Mouse (Mus musculus) liver, embryonic 12.5 days (tissue): ENCODE measurements at regions not wholly inside any gene's neighbourhood (a gene's known extent, or its start where the extent isn't known, plus 50 kb on each side); places are given as distances from the start of the nearest gene placed in this dataset.

Experiments
- ATAC-seq: fragments of 200-750 bp; cut with Nextera tagmentation; 2 replicates; pipeline ENCODE4 v1.8.0; 2017; ENCODE audit warnings: moderate number of reproducible peaks, mild to moderate bottlenecking, moderate library complexity
- H3K27ac ChIP-seq: fragments of 300-500 bp; sonication (generic); 2 replicates; pipeline ENCODE4 v1.5.1; 2016; ENCODE audit warnings: mild to moderate bottlenecking
- H3K27me3 ChIP-seq: fragments of 300-500 bp; sonication (generic); replicated peaks from 2 replicates; pipeline ENCODE4 v1.6.1; 2016; ENCODE audit warnings: mild to moderate bottlenecking, moderate library complexity
- H3K36me3 ChIP-seq: fragments of 300-500 bp; sonication (generic); 2 replicates; pipeline ENCODE4 v1.6.1; 2016; ENCODE audit warnings: mild to moderate bottlenecking, moderate library complexity
- H3K4me1 ChIP-seq: fragments of 300-500 bp; sonication (generic); 2 replicates; pipeline ENCODE4 v1.6.1; 2016
- H3K4me2 ChIP-seq: fragments of 300-500 bp; sonication (generic); 2 replicates; pipeline ENCODE4 v1.6.1; 2016; ENCODE audit warnings: mild to moderate bottlenecking, moderate library complexity
- H3K4me3 ChIP-seq: fragments of 300-500 bp; sonication (generic); 2 replicates; pipeline ENCODE4 v1.5.1; 2016; ENCODE audit warnings: mild to moderate bottlenecking, moderate library complexity
- H3K9ac ChIP-seq: fragments of 300-500 bp; sonication (generic); 2 replicates; pipeline ENCODE4 v1.6.1; 2016; ENCODE audit warnings: mild to moderate bottlenecking, moderate library complexity
- H3K9me3 ChIP-seq: fragments of 300-500 bp; sonication (generic); replicated peaks from 2 replicates; pipeline ENCODE4 v1.6.1; 2016; ENCODE audit warnings: mild to moderate bottlenecking, moderate library complexity
- WGBS: fragments of 180-500 bp; shearing (Covaris S2); methylation state at CpG from one replicate; pipeline ENCODE4 v1.1.7; 2016; ENCODE audit not compliant: insufficient replicate concordance; 5-methylcytosine and 5-hydroxymethylcytosine counted together

- 76% methylated on average over 10 of the region's 10 CpGs for WGBS
- H3K4me2 ChIP-seq, result no peak overlapping the region
- no peak overlapping the region for H3K27ac ChIP-seq
- H3K4me1 ChIP-seq, result no peaks in the 10 kb centered on the region
- H3K9ac ChIP-seq, result no peak overlapping the region
- no peak overlapping the region for H3K4me3 ChIP-seq
- no peaks in the 10 kb centered on the region for H3K36me3 ChIP-seq
- ATAC-seq, result no peak
- H3K27me3 ChIP-seq, result no peaks in the 10 kb centered on the region
- no peaks in the 10 kb centered on the region for H3K9me3 ChIP-seq
Measured at GRCm38 (mm10) chr7:138620896-138621655, 223.5 kb upstream of the Tcerg1l start.

GRCm38 (mm10) chr7:138620080-138620684 lies 222.7 kb upstream of the Tcerg1l start:
- ATAC-seq, result no peak
- H3K4me3 ChIP-seq, result no peak overlapping the region
- no peaks in the 10 kb centered on the region for H3K9me3 ChIP-seq
- H3K27me3 ChIP-seq, result no peaks in the 10 kb centered on the region
- H3K27ac ChIP-seq, result no peak overlapping the region
- WGBS, result 60% methylated on average over 5 of the region's 5 CpGs
- H3K9ac ChIP-seq, result no peak overlapping the region
- no peak overlapping the region for H3K4me2 ChIP-seq
- no peaks in the 10 kb centered on the region for H3K36me3 ChIP-seq
- no peaks in the 10 kb centered on the region for H3K4me1 ChIP-seq

- H3K4me2 ChIP-seq, result no peak overlapping the region
- ATAC-seq, result no peak
- 49% methylated on average over 2 of the region's 2 CpGs for WGBS
Measured at GRCm38 (mm10) chr7:138616468-138616867, 218.9 kb upstream of the Tcerg1l start.

GRCm38 (mm10) chr7:138609605-138610004 lies 212.1 kb upstream of the Tcerg1l start:
- Histone ChIP-seq H3K4me2 (no peak overlapping the region), H3K9me3 (no peaks in the 10 kb centered on the region), H3K27me3 (no peaks in the 10 kb centered on the region), H3K4me3 (no peak overlapping the region), H3K4me1 (no peaks in the 10 kb centered on the region), H3K9ac (no peak overlapping the region), H3K36me3 (no peaks in the 10 kb centered on the region), H3K27ac (no peak overlapping the region)
- WGBS, result 70% methylated on average over 3 of the region's 3 CpGs
- no peak for ATAC-seq

More at GRCm38 (mm10) chr7:138616468-138616867, 218.9 kb upstream of the Tcerg1l start:
- no peak overlapping the region for H3K27ac ChIP-seq
- no peak overlapping the region for H3K9ac ChIP-seq
- no peaks in the 10 kb centered on the region for H3K27me3 ChIP-seq
- no peaks in the 10 kb centered on the region for H3K36me3 ChIP-seq
- no peaks in the 10 kb centered on the region for H3K4me1 ChIP-seq
- H3K4me3 ChIP-seq, result no peak overlapping the region
- H3K9me3 ChIP-seq, result no peaks in the 10 kb centered on the region

GRCm38 (mm10) chr7:138609124-138609523 lies 211.6 kb upstream of the Tcerg1l start:
- Histone ChIP-seq H3K36me3 (no peaks in the 10 kb centered on the region), H3K27ac (no peak overlapping the region), H3K9me3 (no peaks in the 10 kb centered on the region), H3K27me3 (no peaks in the 10 kb centered on the region), H3K4me1 (no peaks in the 10 kb centered on the region), H3K9ac (no peak overlapping the region), H3K4me3 (no peak overlapping the region), H3K4me2 (no peak overlapping the region)
- WGBS, result 68% methylated on average over 4 of the region's 4 CpGs
- ATAC-seq, result no peak

- H3K9ac ChIP-seq, result no peak overlapping the region
- no peaks in the 10 kb centered on the region for H3K4me1 ChIP-seq
- H3K27ac ChIP-seq, result no peak overlapping the region
- no peaks in the 10 kb centered on the region for H3K27me3 ChIP-seq
- H3K4me3 ChIP-seq, result no peak overlapping the region
- ATAC-seq, result no peak
- no peaks in the 10 kb centered on the region for H3K9me3 ChIP-seq
- no peak overlapping the region for H3K4me2 ChIP-seq
- H3K36me3 ChIP-seq, result no peaks in the 10 kb centered on the region
- 68% methylated on average over 11 of the region's 11 CpGs for WGBS
Measured at GRCm38 (mm10) chr7:138606363-138606964, 208.9 kb upstream of the Tcerg1l start.

- no peak overlapping the region for H3K9ac ChIP-seq
- H3K4me3 ChIP-seq, result no peak overlapping the region
- H3K27ac ChIP-seq, result no peak overlapping the region
- H3K27me3 ChIP-seq, result no peaks in the 10 kb centered on the region
- ATAC-seq, result no peak
- H3K4me1 ChIP-seq, result no peaks in the 10 kb centered on the region
- H3K4me2 ChIP-seq, result no peak overlapping the region
- no peaks in the 10 kb centered on the region for H3K36me3 ChIP-seq
- H3K9me3 ChIP-seq, result no peaks in the 10 kb centered on the region
Measured at GRCm38 (mm10) chr7:138605923-138606322, 208.4 kb upstream of the Tcerg1l start.

GRCm38 (mm10) chr7:138601749-138602148 lies 204.2 kb upstream of the Tcerg1l start:
- 43% methylated on average over 4 of the region's 4 CpGs for WGBS
- Histone ChIP-seq H3K9me3 (no peaks in the 10 kb centered on the region), H3K4me3 (no peak overlapping the region), H3K27ac (no peak overlapping the region), H3K27me3 (no peaks in the 10 kb centered on the region), H3K4me1 (no peaks in the 10 kb centered on the region), H3K36me3 (no peaks in the 10 kb centered on the region), H3K9ac (no peak overlapping the region), H3K4me2 (no peak overlapping the region)
- ATAC-seq, result no peak

- Histone ChIP-seq H3K4me1 (no peaks in the 10 kb centered on the region), H3K36me3 (no peaks in the 10 kb centered on the region)
- ATAC-seq, result no peak
Measured at GRCm38 (mm10) chr7:138593344-138593743, 195.8 kb upstream of the Tcerg1l start.

GRCm38 (mm10) chr7:138567352-138567751 lies 169.8 kb upstream of the Tcerg1l start:
- no peaks in the 10 kb centered on the region for H3K36me3 ChIP-seq
- H3K27me3 ChIP-seq, result no peaks in the 10 kb centered on the region
- ATAC-seq, result no peak
- 60% methylated on average over 3 of the region's 3 CpGs for WGBS
- no peaks in the 10 kb centered on the region for H3K4me1 ChIP-seq
- H3K4me3 ChIP-seq, result no peak overlapping the region
- no peak overlapping the region for H3K27ac ChIP-seq
- no peak overlapping the region for H3K9ac ChIP-seq
- no peak overlapping the region for H3K4me2 ChIP-seq
- H3K9me3 ChIP-seq, result 0 out of 2 replicates have a peak, but pooled peaks cover 3% of the 10 kb centered on the region

More at GRCm38 (mm10) chr7:138593344-138593743, 195.8 kb upstream of the Tcerg1l start:
- 72% methylated on average over 2 of the region's 2 CpGs for WGBS
- no peak overlapping the region for H3K4me3 ChIP-seq
- no peak overlapping the region for H3K4me2 ChIP-seq
- H3K27ac ChIP-seq, result no peak overlapping the region
- no peak overlapping the region for H3K9ac ChIP-seq
- no peaks in the 10 kb centered on the region for H3K9me3 ChIP-seq
- no peaks in the 10 kb centered on the region for H3K27me3 ChIP-seq

- ATAC-seq, result no peak
- WGBS, result 69% methylated on average over 10 of the region's 10 CpGs
- no peaks in the 10 kb centered on the region for H3K9me3 ChIP-seq
- H3K4me2 ChIP-seq, result no peak overlapping the region
- H3K27ac ChIP-seq, result no peak overlapping the region
- no peaks in the 10 kb centered on the region for H3K4me1 ChIP-seq
- no peak overlapping the region for H3K4me3 ChIP-seq
- no peaks in the 10 kb centered on the region for H3K27me3 ChIP-seq
- H3K9ac ChIP-seq, result no peak overlapping the region
- no peaks in the 10 kb centered on the region for H3K36me3 ChIP-seq
Measured at GRCm38 (mm10) chr7:138551629-138552028, 154.1 kb upstream of the Tcerg1l start.

- Histone ChIP-seq H3K9ac (no peak overlapping the region), H3K4me3 (no peak overlapping the region), H3K4me2 (no peak overlapping the region), H3K4me1 (no peaks in the 10 kb centered on the region), H3K27ac (no peak overlapping the region), H3K27me3 (no peaks in the 10 kb centered on the region), H3K9me3 (no peaks in the 10 kb centered on the region), H3K36me3 (no peaks in the 10 kb centered on the region)
- ATAC-seq, result no peak
- 65% methylated on average over 7 of the region's 7 CpGs for WGBS
Measured at GRCm38 (mm10) chr7:138547881-138548280, 150.4 kb upstream of the Tcerg1l start.
